Mouse (Mus musculus): Measurements from ENCODE around the gene Dph1.

DNA sequence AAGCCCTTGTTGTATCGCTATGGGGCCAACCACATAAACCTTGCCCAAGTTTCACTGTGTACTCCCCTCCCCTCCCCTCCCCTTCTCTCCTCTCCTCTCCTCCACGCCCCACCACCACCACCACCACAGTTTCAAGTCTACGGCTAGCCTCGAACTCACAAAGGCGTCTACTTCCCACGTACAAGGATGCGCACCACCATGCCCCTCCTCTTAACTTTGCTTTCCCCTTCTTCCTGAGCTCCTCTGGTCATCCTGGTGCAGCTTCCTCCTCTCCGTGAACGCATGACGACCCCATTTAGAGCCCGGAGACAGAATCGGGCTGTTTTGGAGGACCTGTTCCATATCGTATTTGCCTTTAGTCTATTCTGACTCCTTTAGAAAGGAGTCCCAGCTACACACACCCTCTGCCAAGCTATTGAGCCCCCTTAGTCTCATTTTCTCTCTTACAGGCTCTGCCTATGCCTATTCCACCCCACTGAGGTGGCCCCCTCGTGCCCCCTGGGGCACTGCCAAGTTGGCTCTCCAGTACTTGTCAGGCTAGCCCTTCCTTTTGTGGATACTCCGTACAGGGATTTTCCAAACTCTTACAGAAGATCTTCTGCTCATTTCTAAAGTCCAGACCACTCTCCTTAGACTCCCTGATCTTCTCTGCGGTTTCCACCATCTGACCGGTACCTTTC, 19.7 kb downstream of the Dph1 start:
- TF ChIP-seq CTCF (IDR thresholded peaks at IDR 0.05; ENCODE audit: low read depth), result no peak
- no peak for TF ChIP-seq EP300 (IDR thresholded peaks at IDR 0.05; ENCODE audit: low read depth)

All from heart, postnatal 0 days (tissue).